Mouse (Mus musculus): ENCODE measurements at regions not wholly inside any gene's neighbourhood (a gene's known extent, or its start where the extent isn't known, plus 50 kb on each side); places are given as distances from the start of the nearest gene placed in this dataset.

DNA sequence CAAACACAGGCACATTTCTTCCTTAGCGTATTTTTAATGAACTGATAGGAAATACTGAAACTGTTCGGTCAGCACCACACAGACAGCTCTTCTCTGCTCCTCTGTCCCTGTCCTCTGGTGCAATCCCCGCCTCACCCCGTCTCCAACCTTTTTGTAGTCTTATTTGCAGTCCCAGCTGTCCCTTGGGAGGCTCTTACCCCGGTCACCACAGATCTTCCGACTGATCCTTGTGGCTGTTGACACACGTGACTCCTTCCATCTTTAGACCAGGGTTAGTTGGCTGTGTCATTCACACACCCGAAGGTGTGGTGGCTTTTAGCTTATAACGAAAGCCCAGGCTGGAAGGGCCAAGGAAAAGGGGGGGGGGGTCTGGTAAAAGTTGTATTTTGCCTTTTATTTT, 56.4 kb downstream of the Cyp26a1 start:
- DNase-seq (ENCODE audit: low read depth, low spot score): no peak

DNA sequence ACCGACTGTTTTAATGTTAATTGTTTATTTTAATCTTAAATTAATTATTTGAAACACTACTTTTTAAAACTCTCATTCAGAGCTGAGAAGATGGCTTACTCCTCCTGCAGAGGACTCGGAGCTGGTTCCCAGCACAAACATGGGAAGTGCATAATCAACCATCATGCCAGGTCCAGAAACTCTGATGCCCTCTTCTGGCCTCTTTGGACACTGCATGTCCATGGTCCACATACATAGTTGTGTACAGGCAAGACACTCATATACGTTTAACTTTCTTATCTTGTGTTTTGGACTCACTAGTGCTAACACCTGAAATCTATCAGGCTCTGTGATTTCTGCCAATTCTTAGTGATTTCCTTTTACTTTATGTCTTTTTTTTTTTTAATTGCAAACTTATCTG, 57.8 kb downstream of the Cyp26a1 start:
- peak; percentile 13 for DNase-seq (ENCODE audit: low read depth, low spot score)

- no peak for DNase-seq (ENCODE audit: low read depth, low spot score)
Observed at GRCm38 (mm10) chr19:37769376-37769775, 71.8 kb downstream of the Cyp26a1 start.

GRCm38 (mm10) chr19:37771956-37772355, 74.4 kb downstream of the Cyp26a1 start:
- no peak for DNase-seq (ENCODE audit: low read depth, low spot score)

DNA sequence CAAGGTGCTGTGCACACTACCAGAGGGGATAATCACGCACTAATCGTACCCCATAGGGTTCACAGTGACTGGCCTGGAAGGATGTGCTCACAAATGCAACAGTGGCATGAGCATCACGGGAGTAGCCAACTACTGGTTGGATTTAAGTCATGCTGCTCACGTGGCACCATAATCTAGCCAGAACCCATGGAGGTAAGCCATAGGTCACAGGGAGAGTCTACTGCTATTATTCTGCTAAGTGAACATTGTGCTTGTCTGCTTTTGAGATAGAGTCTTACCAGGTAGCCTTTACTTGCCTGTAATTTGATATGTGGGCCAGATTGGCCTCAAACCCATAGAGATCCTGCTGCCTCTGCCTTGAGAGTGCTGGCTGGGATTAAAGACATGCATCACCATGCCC, 77.0 kb downstream of the Cyp26a1 start:
- DNase-seq (ENCODE audit: low read depth, low spot score): no peak

DNA sequence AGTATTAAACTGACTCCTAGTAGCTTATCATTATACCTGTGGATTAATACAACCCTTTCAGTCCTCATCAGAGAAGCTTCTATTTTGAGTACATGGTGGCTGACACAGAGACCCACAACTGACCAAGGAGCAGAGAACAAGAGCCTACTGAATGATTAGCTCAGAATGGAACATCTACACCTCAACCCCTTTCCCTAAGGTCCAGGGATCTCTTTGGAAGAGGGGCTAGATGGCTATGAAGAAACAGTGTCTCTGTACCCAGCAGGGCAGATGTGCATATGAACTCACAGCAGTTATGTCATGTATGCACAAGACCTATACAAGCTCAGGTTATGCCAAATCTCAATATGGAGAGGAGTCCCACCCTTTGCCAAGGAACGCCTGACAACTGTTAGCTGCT, 77.4 kb downstream of the Cyp26a1 start:
- DNase-seq (ENCODE audit: low read depth, low spot score): no peak

- DNase-seq (ENCODE audit: low read depth, low spot score): no peak
Observed at GRCm38 (mm10) chr19:37777961-37778360, 80.4 kb downstream of the Cyp26a1 start.

DNA sequence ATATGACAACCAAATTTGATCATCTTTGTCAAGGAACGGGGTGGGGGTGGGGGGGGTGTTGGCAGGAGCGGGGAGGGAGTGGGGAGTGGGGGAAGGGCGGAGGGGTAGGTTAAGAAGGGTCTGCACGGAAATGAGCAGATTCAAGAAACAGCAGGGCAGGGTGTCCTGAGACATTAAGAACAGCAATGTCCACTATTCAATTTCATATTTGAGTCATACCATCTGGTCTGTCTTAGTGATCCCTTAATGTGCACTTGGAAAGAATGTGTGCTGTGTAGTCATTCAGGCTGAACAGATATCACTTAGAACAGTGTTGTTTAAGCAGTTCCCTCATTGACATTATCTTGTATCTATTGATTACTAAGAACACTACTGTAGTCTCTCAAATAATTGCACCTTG, 81.0 kb downstream of the Cyp26a1 start:
- no peak for DNase-seq (ENCODE audit: low read depth, low spot score)

- DNase-seq (ENCODE audit: low read depth, low spot score): no peak
Observed at GRCm38 (mm10) chr19:37788540-37788939, 90.9 kb downstream of the Cyp26a1 start.

DNA sequence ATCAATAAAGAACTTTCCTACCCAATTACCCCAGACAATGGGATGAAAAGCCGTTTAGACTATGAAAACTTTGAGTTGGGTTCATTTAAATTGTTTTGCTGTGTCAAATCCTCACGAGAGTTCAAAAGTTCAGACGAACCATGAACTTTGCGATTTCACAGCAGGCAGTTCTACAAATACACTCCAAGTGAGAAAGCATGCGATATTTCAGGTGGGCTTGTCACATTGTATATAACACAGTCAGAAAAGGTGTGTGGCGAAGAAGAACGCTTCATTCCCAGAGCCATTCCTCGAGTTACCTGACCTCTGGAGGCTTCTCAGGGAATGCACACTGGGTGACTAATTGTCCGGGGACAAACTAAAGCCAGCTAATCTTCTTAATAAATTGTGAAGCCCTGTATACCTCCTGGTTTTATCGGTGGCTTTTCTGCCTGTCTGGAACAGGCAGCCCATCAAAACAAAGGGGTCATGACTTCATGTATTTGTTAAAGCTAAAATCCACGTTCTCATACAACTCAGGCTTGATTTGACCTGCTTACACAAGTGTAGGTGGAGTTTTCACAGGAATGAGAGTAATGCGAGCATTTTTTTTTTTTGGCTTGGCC, 92.1 kb downstream of the Cyp26a1 start:
- DNase-seq (ENCODE audit: low read depth, low spot score): no peak

DNA sequence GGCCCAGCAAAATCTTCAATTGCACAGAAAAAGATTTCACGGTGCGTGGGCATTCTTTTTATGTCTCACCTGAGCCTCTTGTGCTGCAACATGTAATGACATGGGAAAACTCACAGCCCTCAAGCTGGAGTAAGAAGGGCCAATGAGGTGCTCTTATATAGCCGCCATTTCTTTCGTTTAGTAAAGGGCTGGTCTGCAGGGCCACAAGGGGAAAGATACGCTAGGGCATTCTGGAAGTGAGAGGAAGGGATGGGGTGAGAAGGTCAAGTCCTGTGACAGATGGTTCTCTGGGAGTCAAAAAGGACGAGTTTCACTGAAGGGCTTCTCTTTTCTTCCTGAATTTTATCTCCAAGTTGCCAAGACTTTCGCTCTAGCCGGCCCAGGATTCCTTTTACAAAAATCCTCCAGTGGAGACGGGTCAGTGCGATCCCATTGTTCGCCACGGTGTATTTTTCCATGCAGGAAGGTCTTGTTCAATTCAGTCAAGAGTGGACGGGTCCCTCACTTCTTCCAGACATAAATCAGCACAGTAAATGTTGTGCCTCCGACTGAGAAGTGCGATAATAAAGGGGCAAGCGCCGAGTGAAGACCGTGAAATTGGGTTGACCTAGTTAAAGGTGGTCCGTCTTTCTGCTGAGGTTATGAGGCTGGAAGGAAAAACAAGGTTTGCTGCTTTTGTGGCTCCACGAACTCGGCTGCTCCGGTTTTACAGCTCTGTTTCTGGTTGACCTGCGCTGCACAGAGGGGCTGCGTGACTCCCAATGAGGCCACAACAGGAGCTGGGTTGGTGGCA, 92.9 kb downstream of the Cyp26a1 start:
- DNase-seq (ENCODE audit: low read depth, low spot score): no peak

DNA sequence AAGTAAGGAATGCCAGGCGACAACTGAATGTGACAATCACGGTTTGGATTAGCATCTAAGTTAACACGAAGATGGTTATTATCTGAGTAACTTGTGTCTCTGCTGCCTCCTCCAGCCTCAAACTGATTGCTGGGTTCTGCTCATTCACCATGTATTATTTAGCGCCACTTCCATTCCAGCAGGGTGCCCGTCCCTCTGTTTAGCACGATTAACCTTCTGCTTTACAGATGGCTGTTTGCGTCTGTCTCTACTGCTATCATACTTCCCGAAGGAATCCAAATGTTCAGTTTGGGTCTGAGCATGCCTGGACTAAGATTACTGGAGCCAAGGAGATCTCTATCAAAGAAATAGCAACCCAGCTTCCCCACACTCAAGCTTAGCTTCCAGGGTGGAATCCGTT, 95.6 kb downstream of the Cyp26a1 start:
- no peak for DNase-seq (ENCODE audit: low read depth, low spot score)

DNA sequence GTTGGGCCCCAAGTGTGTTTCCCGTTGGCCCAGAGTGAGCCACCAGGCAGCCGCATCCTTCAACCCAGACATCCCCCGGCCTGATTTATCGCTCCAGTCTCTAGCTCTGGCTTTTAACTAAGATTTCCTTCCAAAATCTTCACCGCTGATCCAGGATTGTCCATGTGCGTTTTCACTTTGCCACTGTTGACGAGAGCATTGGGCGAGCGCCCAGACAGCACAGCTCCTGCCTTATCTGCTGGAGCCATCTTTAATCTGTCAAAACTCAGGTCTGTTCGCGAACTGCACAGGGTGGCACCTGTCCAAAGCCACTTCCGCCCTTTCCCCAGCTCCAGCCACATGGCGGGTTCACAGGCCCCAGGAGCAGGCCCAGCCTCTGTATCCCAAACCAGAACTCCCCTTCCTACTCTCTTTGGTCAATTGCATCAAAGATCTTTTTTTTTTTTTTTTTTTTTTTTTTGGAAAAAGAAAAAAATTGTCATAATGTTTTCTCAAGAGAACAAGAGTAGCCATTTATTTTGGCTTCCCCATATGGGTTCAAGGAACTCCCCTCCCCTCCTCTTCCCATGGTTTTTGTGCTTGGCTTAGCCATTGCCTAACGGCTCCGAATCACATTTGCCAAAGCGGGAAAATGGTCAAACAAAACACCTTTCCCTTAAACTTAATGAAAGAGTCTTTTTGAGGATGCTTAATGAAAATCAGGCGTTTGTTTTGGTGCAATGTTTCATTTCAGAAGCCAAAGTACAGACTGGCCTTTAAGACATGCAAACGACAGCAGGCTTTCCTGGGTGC, 98.2 kb downstream of the Cyp26a1 start:
- DNase-seq (ENCODE audit: low read depth, low spot score): no peak

DNA sequence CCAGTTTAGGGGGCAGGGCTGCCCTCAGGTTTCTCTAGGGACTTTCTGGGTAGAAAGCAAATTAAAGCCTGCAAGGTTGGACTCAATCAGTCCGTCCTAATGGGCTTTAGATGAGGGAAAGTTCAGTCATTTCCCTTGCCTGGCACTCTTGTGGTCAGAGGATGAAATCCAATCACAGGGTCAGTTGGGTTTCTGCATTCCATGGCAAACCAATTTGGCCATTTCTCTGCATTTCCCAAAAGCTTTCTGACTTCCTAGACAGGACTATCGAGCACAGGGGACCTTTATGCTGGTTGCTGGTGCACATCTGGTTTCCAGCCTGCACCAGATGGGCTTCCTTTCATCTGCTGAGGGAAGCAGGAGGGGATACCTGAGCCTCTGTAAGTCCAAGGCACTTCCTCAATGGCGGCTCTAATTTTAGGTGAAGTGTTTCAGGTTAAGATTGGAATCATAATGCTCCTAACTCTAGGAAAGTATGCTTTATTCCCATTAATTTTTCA, 102.6 kb downstream of the Cyp26a1 start:
- DNase-seq (ENCODE audit: low read depth, low spot score): no peak

DNA sequence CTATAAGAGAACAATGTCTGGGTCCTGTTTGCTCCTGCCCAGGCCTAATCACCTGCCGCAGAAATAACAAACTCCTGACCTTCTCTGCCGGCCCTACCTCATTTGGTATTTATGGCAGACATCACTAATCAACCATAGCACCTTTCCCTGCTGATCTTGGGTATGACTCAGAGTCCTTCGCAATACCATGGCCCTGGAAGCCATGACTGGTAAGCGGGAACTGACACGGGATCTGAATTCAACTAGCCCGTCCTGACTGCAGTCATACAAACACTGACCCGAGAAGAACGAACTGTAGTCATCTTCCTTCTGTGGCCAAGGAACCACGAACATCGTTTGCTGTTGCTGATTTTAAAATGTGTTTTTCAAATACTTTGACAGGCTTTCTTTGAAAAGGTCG, 112.1 kb downstream of the Cyp26a1 start:
- no peak for DNase-seq (ENCODE audit: low read depth, low spot score)

- DNase-seq (ENCODE audit: low read depth, low spot score): peak; percentile 15
Observed at GRCm38 (mm10) chr19:37814089-37815073, 116.8 kb downstream of the Cyp26a1 start.

- DNase-seq (ENCODE audit: low read depth, low spot score): no peak
Observed at GRCm38 (mm10) chr19:37815627-37816026, 118.0 kb downstream of the Cyp26a1 start.

- no peak for DNase-seq (ENCODE audit: low read depth, low spot score)
Observed at GRCm38 (mm10) chr19:37821243-37821642, 123.6 kb downstream of the Cyp26a1 start.

- no peak for DNase-seq (ENCODE audit: low read depth, low spot score)
Observed at GRCm38 (mm10) chr19:37821671-37822190, 124.1 kb downstream of the Cyp26a1 start.

DNA sequence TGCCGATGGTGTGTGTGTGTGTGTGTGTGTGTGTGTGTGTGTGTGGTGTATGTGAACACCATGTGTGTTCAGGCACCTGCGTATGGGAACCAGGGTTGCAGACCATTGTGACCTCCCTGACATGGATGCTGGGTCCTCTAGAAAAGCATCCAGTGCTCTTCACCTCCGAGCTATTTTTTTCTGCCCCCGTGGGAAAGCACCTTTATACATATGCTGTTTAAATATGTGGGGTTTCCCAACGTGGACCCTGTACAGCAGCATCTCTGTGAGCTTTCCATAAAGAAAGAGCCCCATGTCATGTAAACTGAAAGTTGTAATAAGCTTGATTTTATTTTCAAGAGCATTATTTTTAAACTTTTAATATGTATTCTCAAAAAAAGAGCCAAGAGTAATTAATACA, 126.6 kb downstream of the Cyp26a1 start:
- DNase-seq (ENCODE audit: low read depth, low spot score): no peak

GRCm38 (mm10) chr19:37831406-37831805, 133.8 kb downstream of the Cyp26a1 start:
- no peak for DNase-seq (ENCODE audit: low read depth, low spot score)

Measured in CD4-positive, CD25-positive, alpha-beta regulatory T cell, adult 2 months (primary cell).